Mouse (Mus musculus) liver, embryonic 16.5 days (tissue): ENCODE measurements around the gene Krtap28-10. TPM values are rescaled to one million over a fixed set of nuclear protein-coding genes. Genes with fewer than 3 reads are reported as not detected.

Experiments
- ATAC-seq: fragments of 200-750 bp; cut with Nextera tagmentation; 2 replicates; pipeline ENCODE4 v1.8.0; 2017; ENCODE audit warnings: low read depth, mild to moderate bottlenecking, moderate number of reproducible peaks, moderate library complexity
- H3K27ac ChIP-seq: fragments of 300-500 bp; sonication (generic); 2 replicates; pipeline ENCODE4 v1.5.1; 2014; ENCODE audit warnings: mild to moderate bottlenecking, low read length
- H3K27me3 ChIP-seq: fragments of 300-500 bp; sonication (generic); 2 replicates; pipeline ENCODE4 v1.6.1; 2014; ENCODE audit warnings: low read depth, low read length, mixed read lengths; ENCODE audit not compliant: control insufficient read depth, insufficient read depth
- H3K36me3 ChIP-seq: fragments of 300-500 bp; sonication (generic); 2 replicates; pipeline ENCODE4 v1.6.1; 2014; ENCODE audit warnings: mild to moderate bottlenecking; ENCODE audit not compliant: control insufficient read depth, insufficient read depth
- H3K4me1 ChIP-seq: fragments of 300-500 bp; sonication (generic); 2 replicates; pipeline ENCODE4 v1.6.1; 2014; ENCODE audit warnings: low read depth, low read length, mixed read lengths; ENCODE audit not compliant: control insufficient read depth
- H3K4me2 ChIP-seq: fragments of 300-500 bp; sonication (generic); 2 replicates; pipeline ENCODE4 v1.6.1; 2014; ENCODE audit warnings: low read depth, low read length, mixed read lengths
- H3K4me3 ChIP-seq: fragments of 300-500 bp; sonication (generic); 2 replicates; pipeline ENCODE4 v1.5.1; 2014; ENCODE audit warnings: low read depth, mild to moderate bottlenecking, low read length
- H3K9ac ChIP-seq: fragments of 300-500 bp; sonication (generic); 2 replicates; pipeline ENCODE4 v1.6.1; 2014; ENCODE audit warnings: low read depth, low read length
- H3K9me3 ChIP-seq: fragments of 300-500 bp; sonication (generic); replicated peaks from 2 replicates; pipeline ENCODE4 v1.6.1; 2016; ENCODE audit warnings: low read length; ENCODE audit not compliant: control insufficient read depth
- WGBS: fragments of 180-500 bp; shearing (Covaris S2); extraction: QIAGEN DNeasy Blood & Tissue Kit; methylation state at CpG from one replicate; pipeline ENCODE4 v1.1.7; 2014; ENCODE audit not compliant: insufficient replicate concordance; 5-methylcytosine and 5-hydroxymethylcytosine counted together
- polyA plus RNA-seq: library from polyadenylated mRNA; unstranded; fragments of >200 nt; fragmentation: Nextera tagmentation; extraction: Ambion mirVana; gene quantifications from 2 replicates; pipeline ENCODE4 v1.2.1, GENCODE M21; 2015

Krtap28-10 gene
- not detected in 2 replicates for polyA plus RNA-seq

- H3K36me3 ChIP-seq = no peaks in the 10 kb centered on the region
- no peak within 1 kb of the TSS for H3K9ac ChIP-seq
- no peak within 1 kb of the TSS for H3K27ac ChIP-seq
- H3K27me3 ChIP-seq = no peaks in the 10 kb centered on the region
- no peaks in the 10 kb centered on the region for H3K9me3 ChIP-seq
- no peak within 1 kb of the TSS for H3K4me2 ChIP-seq
- WGBS = 67% methylated on average over 2 of the region's 2 CpGs
- H3K4me3 ChIP-seq = no peak within 1 kb of the TSS
- no peak for ATAC-seq
- H3K4me1 ChIP-seq = no peaks in the 10 kb centered on the region
Measured at GRCm38 (mm10) chr1:83042380-83042779, at the start of gene Krtap28-10. Krtap28-10 (minus strand) TSS chr1:83042480.

GRCm38 (mm10) chr1:83091268-83091667 lies 49.0 kb upstream of the Krtap28-10 start:
- Histone ChIP-seq H3K9me3 (no peaks in the 10 kb centered on the region), H3K9ac (no peak overlapping the region), H3K4me3 (no peak overlapping the region), H3K27ac (no peak overlapping the region), H3K4me1 (no peaks in the 10 kb centered on the region), H3K27me3 (no peaks in the 10 kb centered on the region), H3K4me2 (no peak overlapping the region), H3K36me3 (no peaks in the 10 kb centered on the region)
- 55% methylated on average over 3 of the region's 3 CpGs for WGBS
- no peak for ATAC-seq

- no peak for ATAC-seq
- WGBS = 54% methylated on average over 2 of the region's 2 CpGs
Measured at GRCm38 (mm10) chr1:83084790-83085189, 42.5 kb upstream of the Krtap28-10 start.

GRCm38 (mm10) chr1:83077016-83077415 lies 34.7 kb upstream of the Krtap28-10 start:
- ATAC-seq = no peak
- no peak overlapping the region for H3K4me2 ChIP-seq
- no peaks in the 10 kb centered on the region for H3K4me1 ChIP-seq
- H3K9ac ChIP-seq = no peak overlapping the region
- no peaks in the 10 kb centered on the region for H3K27me3 ChIP-seq
- H3K9me3 ChIP-seq = no peaks in the 10 kb centered on the region
- 35% methylated on average over 6 of the region's 6 CpGs for WGBS
- H3K36me3 ChIP-seq = no peaks in the 10 kb centered on the region
- no peak overlapping the region for H3K27ac ChIP-seq
- H3K4me3 ChIP-seq = no peak overlapping the region

More at GRCm38 (mm10) chr1:83084790-83085189, 42.5 kb upstream of the Krtap28-10 start:
- H3K9ac ChIP-seq = no peak overlapping the region
- H3K9me3 ChIP-seq = no peaks in the 10 kb centered on the region
- H3K27me3 ChIP-seq = no peaks in the 10 kb centered on the region
- no peak overlapping the region for H3K4me3 ChIP-seq
- H3K36me3 ChIP-seq = no peaks in the 10 kb centered on the region
- no peaks in the 10 kb centered on the region for H3K4me1 ChIP-seq
- H3K27ac ChIP-seq = no peak overlapping the region
- H3K4me2 ChIP-seq = no peak overlapping the region

GRCm38 (mm10) chr1:83076190-83076917 lies 34.1 kb upstream of the Krtap28-10 start:
- no peak overlapping the region for H3K27ac ChIP-seq
- no peaks in the 10 kb centered on the region for H3K4me1 ChIP-seq
- 35% methylated on average over 11 of the region's 11 CpGs for WGBS
- no peak for ATAC-seq
- no peak overlapping the region for H3K4me3 ChIP-seq
- H3K9ac ChIP-seq = no peak overlapping the region
- no peaks in the 10 kb centered on the region for H3K27me3 ChIP-seq
- no peak overlapping the region for H3K4me2 ChIP-seq
- no peaks in the 10 kb centered on the region for H3K9me3 ChIP-seq
- no peaks in the 10 kb centered on the region for H3K36me3 ChIP-seq

GRCm38 (mm10) chr1:83075526-83076189 lies 33.4 kb upstream of the Krtap28-10 start:
- Histone ChIP-seq H3K4me3 (no peak overlapping the region), H3K36me3 (no peaks in the 10 kb centered on the region), H3K9ac (no peak overlapping the region), H3K27me3 (no peaks in the 10 kb centered on the region), H3K4me1 (no peaks in the 10 kb centered on the region), H3K4me2 (no peak overlapping the region), H3K9me3 (no peaks in the 10 kb centered on the region), H3K27ac (no peak overlapping the region)
- no peak for ATAC-seq
- 32% methylated on average over 15 of the region's 15 CpGs for WGBS

GRCm38 (mm10) chr1:83067205-83067604 lies 24.9 kb upstream of the Krtap28-10 start:
- Histone ChIP-seq H3K27ac (no peak overlapping the region), H3K27me3 (no peaks in the 10 kb centered on the region), H3K4me2 (no peak overlapping the region), H3K4me1 (no peaks in the 10 kb centered on the region), H3K36me3 (no peaks in the 10 kb centered on the region), H3K9ac (no peak overlapping the region), H3K4me3 (no peak overlapping the region), H3K9me3 (no peaks in the 10 kb centered on the region)
- 69% methylated on average over 10 of the region's 10 CpGs for WGBS
- no peak for ATAC-seq

GRCm38 (mm10) chr1:83066577-83066976 lies 24.3 kb upstream of the Krtap28-10 start:
- WGBS = 79% methylated on average over 4 of the region's 4 CpGs

GRCm38 (mm10) chr1:83064851-83065250 lies 22.6 kb upstream of the Krtap28-10 start:
- H3K4me3 ChIP-seq = no peak overlapping the region
- 12% methylated on average over 3 of the region's 3 CpGs for WGBS
- H3K4me2 ChIP-seq = no peak overlapping the region
- no peaks in the 10 kb centered on the region for H3K36me3 ChIP-seq
- H3K4me1 ChIP-seq = no peaks in the 10 kb centered on the region
- no peak for ATAC-seq
- H3K27ac ChIP-seq = no peak overlapping the region
- H3K9ac ChIP-seq = no peak overlapping the region
- H3K9me3 ChIP-seq = no peaks in the 10 kb centered on the region
- H3K27me3 ChIP-seq = no peaks in the 10 kb centered on the region

More at GRCm38 (mm10) chr1:83066577-83066976, 24.3 kb upstream of the Krtap28-10 start:
- H3K9ac ChIP-seq = no peak overlapping the region
- no peak overlapping the region for H3K4me3 ChIP-seq
- no peak for ATAC-seq
- H3K36me3 ChIP-seq = no peaks in the 10 kb centered on the region
- H3K4me2 ChIP-seq = no peak overlapping the region
- H3K4me1 ChIP-seq = no peaks in the 10 kb centered on the region
- no peaks in the 10 kb centered on the region for H3K27me3 ChIP-seq
- no peaks in the 10 kb centered on the region for H3K9me3 ChIP-seq
- H3K27ac ChIP-seq = no peak overlapping the region
